Mouse (Mus musculus): ENCODE results near the gene Krtap1-4.

Gene Krtap1-4

DNA sequence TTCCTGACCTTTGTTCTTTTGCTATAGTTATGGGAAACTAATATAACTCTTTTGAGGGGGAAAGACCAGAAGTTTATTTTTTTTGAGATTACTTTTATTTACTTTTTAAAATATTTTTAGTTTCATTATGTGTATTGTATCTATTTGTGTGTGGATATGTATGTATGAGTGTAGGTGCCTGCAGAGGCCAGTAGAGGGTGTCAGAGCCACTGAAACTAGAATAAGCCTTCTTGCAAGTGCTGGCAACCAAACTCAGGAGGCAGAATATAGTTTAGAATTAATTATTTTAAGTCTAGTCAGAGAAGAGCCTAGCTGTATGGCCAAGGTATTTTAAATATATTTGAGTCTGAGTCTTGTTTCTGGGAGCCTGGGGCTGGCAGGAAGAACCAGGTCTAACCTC lies 35.6 kb downstream of the Krtap1-4 start:
- DNase-seq: no peak

DNA sequence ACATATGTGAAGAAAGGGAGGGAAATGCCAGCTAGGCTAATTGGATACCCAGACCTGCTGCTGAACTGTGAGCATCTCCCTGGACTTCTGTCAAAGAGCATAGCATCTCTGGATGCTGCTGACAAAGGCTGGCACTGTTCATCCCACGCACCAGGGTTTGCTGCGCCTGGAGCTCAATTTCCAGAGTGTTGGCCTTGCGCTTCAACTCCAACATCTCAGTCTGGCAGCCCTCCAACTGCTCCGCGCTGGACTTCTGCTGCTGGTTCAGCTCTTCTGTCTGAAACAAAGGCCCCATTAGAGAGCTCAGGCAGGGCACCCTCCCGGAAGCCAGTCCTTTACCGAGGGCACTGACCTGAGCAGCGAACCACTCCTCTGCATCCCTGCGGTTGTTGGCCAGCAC lies 43.7 kb downstream of the Krtap1-4 start:
- no peak for DNase-seq
